Mouse (Mus musculus) testis, postnatal 10 days (tissue): ENCODE measurements around the gene Axin2.

Source experiments
- DNase-seq: peaks from one replicate; pipeline ENCODE4 v3.0.0; 2021; ENCODE audit warnings: low spot score

Gene Axin2

GRCm38 (mm10) chr11:108973866-108974265 is 53.7 kb downstream of the Axin2 start:
- no peak for DNase-seq

GRCm38 (mm10) chr11:108975583-108975982 is 55.4 kb downstream of the Axin2 start:
- DNase-seq = no peak

GRCm38 (mm10) chr11:108980530-108980929 is 60.4 kb downstream of the Axin2 start:
- no peak for DNase-seq

GRCm38 (mm10) chr11:108981012-108981411 is 60.9 kb downstream of the Axin2 start:
- no peak for DNase-seq

GRCm38 (mm10) chr11:108983409-108984064 is 63.4 kb downstream of the Axin2 start:
- no peak for DNase-seq

- DNase-seq = no peak
Measured at GRCm38 (mm10) chr11:108984711-108985419, 64.7 kb downstream of the Axin2 start.

- no peak for DNase-seq
Measured at GRCm38 (mm10) chr11:108985836-108986235, 65.7 kb downstream of the Axin2 start.

- DNase-seq = no peak
Measured at GRCm38 (mm10) chr11:108987226-108987625, 67.1 kb downstream of the Axin2 start.

- no peak for DNase-seq
Measured at GRCm38 (mm10) chr11:108987705-108988104, 67.6 kb downstream of the Axin2 start.

GRCm38 (mm10) chr11:108988258-108988657 is 68.1 kb downstream of the Axin2 start:
- no peak for DNase-seq

- no peak for DNase-seq
Measured at GRCm38 (mm10) chr11:108989940-108990339, 69.8 kb downstream of the Axin2 start.

- DNase-seq = no peak
Measured at GRCm38 (mm10) chr11:108993414-108993813, 73.3 kb downstream of the Axin2 start.

GRCm38 (mm10) chr11:108995196-108995989 is 75.2 kb downstream of the Axin2 start:
- peak; percentile 68 for DNase-seq

- DNase-seq = no peak
Measured at GRCm38 (mm10) chr11:108995990-108996533, 75.9 kb downstream of the Axin2 start.

- peak; percentile 52 for DNase-seq
Measured at GRCm38 (mm10) chr11:108997816-108998215, 77.7 kb downstream of the Axin2 start.
